Mouse (Mus musculus) cortical plate, adult 2 months (tissue): ENCODE results near the gene Ptprg.

Source experiments
- CTCF ChIP-seq: fragments of 200-500 bp; IDR thresholded peaks from 2 replicates; pipeline ENCODE4 v1.5.1; 2011; ENCODE audit warnings: mild to moderate bottlenecking, control low read depth, low read length; ENCODE audit not compliant: insufficient read depth; ENCODE audit errors: extremely low read depth
- POLR2A ChIP-seq: fragments of 200-500 bp; IDR thresholded peaks from 2 replicates; pipeline ENCODE4 v1.6.1; 2011; ENCODE audit warnings: mild to moderate bottlenecking, low read length, control low read depth; ENCODE audit not compliant: insufficient read depth; ENCODE audit errors: extremely low read depth

DNA sequence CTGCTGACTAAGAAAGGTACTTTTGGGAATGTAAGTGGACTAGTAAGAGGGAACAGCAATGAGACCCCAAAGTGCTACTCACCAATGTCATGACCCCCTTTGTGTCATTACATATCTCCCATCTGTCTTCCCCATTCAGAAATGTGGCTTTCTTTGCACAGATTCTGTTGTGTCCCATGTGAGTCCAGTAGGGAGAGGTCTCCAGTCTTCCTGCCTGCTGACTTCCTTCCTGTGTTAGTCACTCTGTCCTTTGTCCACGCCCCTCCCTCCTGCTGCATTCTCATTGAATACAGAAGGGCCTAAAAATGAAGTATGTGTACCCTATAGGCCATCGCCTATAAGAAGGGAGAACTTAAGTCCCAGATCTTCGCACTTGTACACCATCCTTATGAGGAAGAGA, 571.4 kb downstream of the Ptprg start:
- TF ChIP-seq POLR2A, result no peak
- no peak for TF ChIP-seq CTCF
